Mouse (Mus musculus): ENCODE data around the gene Fbxw4. TPM values are rescaled to one million over a fixed set of nuclear protein-coding genes. Genes with fewer than 3 reads are reported as not detected.
"Not testable (repeated sequence)": the region's sequence is repeated elsewhere in the genome, so short reads cannot be mapped to it uniquely, and the experiment has no call there.

Fbxw4 gene
- polyA plus RNA-seq, 1 experiment from 2014 or later = 3.4 TPM

DNA sequence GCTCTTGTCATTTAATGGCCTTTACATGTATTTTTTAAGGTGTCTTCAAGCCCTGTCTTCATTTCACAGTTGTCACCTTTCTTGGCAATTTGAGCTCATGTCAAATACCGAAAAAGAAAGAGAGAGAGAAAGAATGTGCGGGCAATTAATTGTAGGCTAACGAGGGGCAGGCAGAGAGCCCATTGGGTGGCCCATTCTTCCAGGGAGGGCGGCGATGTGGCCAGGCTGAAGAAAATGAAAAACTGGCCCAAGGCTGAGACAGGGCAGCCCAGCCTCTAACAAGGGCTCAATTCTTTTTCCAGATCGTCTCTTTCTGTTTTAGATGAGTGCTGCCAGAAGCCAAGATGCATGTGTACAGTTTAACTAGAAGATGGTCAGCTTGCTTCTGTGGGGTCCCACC is 6.1 kb downstream of the Fbxw4 start:
- peaks cover 27% of the 10 kb centered on the region for H3K4me1 ChIP-seq
- no peak for ATAC-seq
- H3K9me3 ChIP-seq (replicated peaks) = no peaks in the 10 kb centered on the region
- H3K36me3 ChIP-seq (ENCODE audit: poor library complexity, severe bottlenecking) = no peaks in the 10 kb centered on the region
- no peak overlapping the region for H3K9ac ChIP-seq
- no peak overlapping the region for H3K4me2 ChIP-seq
- WGBS = 25% methylated on average over 6 of the region's 6 CpGs
- H3K27ac ChIP-seq = no peak overlapping the region
- H3K27me3 ChIP-seq = 0 out of 2 replicates have a peak, but pooled peaks cover 5% of the 10 kb centered on the region
- H3K4me3 ChIP-seq = no peak overlapping the region

DNA sequence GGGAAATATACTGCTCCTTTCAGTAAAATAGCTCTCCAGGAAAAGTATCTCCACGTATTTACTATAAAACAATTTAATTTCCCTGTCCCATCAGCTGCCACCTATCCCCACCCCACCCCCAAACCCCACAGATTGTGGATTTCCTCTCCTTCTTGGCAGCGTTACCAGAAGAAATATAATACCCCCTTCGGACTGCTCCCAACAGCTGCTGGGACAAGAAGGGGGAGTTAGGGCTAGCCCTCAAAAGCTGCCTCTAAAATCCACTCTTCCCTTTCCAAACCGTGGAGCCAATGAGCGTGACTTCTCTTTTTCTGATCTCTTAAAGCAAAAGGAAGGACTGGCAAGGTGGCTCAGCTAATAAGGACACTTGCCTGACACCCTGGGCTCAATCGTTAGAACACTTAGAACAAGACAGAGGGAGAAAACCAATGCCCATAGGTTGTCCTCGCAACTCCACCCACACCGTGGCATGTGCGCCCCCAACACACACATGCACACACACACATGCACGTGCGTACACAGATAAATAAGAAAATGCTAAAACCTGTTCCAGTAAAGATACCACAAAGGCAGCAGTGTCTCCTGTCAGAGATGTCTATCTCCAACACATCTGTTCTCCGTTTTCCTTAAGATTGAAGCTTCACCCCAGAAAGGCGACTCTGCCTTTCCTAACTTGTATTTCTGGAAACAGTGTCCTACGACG is 7.7 kb downstream of the Fbxw4 start:
- Histone ChIP-seq H3K4me1 (peaks cover 24% of the 10 kb centered on the region), H3K4me2 (no peak overlapping the region), H3K9ac (no peak overlapping the region), H3K27ac (no peak overlapping the region), H3K27me3 (0 out of 2 replicates have a peak, but pooled peaks cover 5% of the 10 kb centered on the region), H3K4me3 (no peak overlapping the region), H3K9me3 (replicated peaks) (no peaks in the 10 kb centered on the region), H3K36me3 (ENCODE audit: poor library complexity, severe bottlenecking) (no peaks in the 10 kb centered on the region)
- no peak for ATAC-seq
- 67% methylated on average over 15 of the region's 15 CpGs for WGBS

GRCm38 (mm10) chr19:45651524-45651923 is 8.6 kb downstream of the Fbxw4 start:
- no peaks in the 10 kb centered on the region for H3K36me3 ChIP-seq (ENCODE audit: poor library complexity, severe bottlenecking)
- H3K9ac ChIP-seq = no peak overlapping the region
- no peak overlapping the region for H3K4me2 ChIP-seq
- peaks cover 20% of the 10 kb centered on the region for H3K4me1 ChIP-seq
- H3K4me3 ChIP-seq = no peak overlapping the region
- 92% methylated on average over 8 of the region's 8 CpGs for WGBS
- no peak overlapping the region for H3K27ac ChIP-seq
- no peaks in the 10 kb centered on the region for H3K9me3 ChIP-seq (replicated peaks)
- H3K27me3 ChIP-seq = 0 out of 2 replicates have a peak, but pooled peaks cover 4% of the 10 kb centered on the region
- no peak for ATAC-seq

DNA sequence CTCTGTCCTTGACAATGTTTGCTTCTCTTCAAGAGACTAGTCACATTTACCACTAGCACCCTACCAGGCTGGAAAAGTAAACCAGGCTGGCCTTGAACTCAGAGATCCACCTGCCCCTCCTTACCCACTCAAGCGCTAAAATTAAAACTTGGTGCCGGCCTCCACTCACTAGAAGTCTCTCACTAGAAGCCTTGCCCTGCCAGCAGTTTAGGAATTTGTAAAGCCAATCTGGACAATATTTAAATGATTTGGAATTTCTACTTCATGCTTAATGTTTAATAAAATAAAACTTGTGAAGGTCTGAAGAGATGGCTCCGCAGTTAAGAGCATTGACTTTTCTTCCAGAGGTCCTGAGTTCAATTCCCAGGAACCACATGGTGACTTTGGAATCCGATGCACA is 10.3 kb downstream of the Fbxw4 start:
- Histone ChIP-seq H3K4me1 (peaks cover 10% of the 10 kb centered on the region), H3K4me3 (no peak overlapping the region), H3K9me3 (replicated peaks) (no peaks in the 10 kb centered on the region), H3K36me3 (ENCODE audit: poor library complexity, severe bottlenecking) (no peaks in the 10 kb centered on the region), H3K27ac (no peak overlapping the region), H3K9ac (no peak overlapping the region), H3K4me2 (no peak overlapping the region), H3K27me3 (0 out of 2 replicates have a peak, but pooled peaks cover 4% of the 10 kb centered on the region)
- WGBS = 79% methylated on average over 4 of the region's 4 CpGs
- no peak for ATAC-seq

DNA sequence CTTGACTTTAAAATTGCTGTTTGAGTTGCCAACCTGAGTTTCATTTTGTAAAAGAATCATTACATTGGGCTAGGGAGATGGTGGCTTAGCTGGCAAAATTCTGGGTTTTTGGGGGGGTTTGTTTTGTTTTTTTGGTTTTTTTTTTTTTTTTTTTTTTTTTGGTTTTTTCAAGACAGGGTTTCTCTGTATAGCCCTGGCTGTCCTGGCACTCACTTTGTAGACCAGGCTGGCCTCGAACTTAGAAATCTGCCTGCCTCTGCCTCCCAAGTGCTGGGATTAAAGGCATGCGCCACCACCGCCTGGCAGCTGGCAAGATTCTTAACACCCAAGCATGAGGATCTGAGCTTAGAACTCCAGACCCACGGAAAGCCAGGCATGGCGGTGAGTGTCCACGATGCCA is 11.6 kb downstream of the Fbxw4 start:
- not testable (repeated sequence) for H3K4me3 ChIP-seq; H3K4me2 ChIP-seq; H3K27ac ChIP-seq; H3K4me1 ChIP-seq; ATAC-seq; H3K36me3 ChIP-seq (ENCODE audit: poor library complexity, severe bottlenecking); H3K9ac ChIP-seq; H3K9me3 ChIP-seq (replicated peaks); H3K27me3 ChIP-seq
- 96% methylated on average over 6 of the region's 6 CpGs for WGBS

GRCm38 (mm10) chr19:45646866-45647265 is 13.2 kb downstream of the Fbxw4 start:
- no peaks in the 10 kb centered on the region for H3K36me3 ChIP-seq (ENCODE audit: poor library complexity, severe bottlenecking)
- no peak overlapping the region for H3K27ac ChIP-seq
- ATAC-seq = no peak
- no peaks in the 10 kb centered on the region for H3K9me3 ChIP-seq (replicated peaks)
- WGBS = 50% methylated on average over 4 of the region's 4 CpGs
- no peak overlapping the region for H3K4me2 ChIP-seq
- H3K4me1 ChIP-seq = no peaks in the 10 kb centered on the region
- H3K9ac ChIP-seq = no peak overlapping the region
- H3K27me3 ChIP-seq = 0 out of 2 replicates have a peak, but pooled peaks cover 2% of the 10 kb centered on the region
- H3K4me3 ChIP-seq = no peak overlapping the region

- H3K9me3 ChIP-seq (replicated peaks) = no peaks in the 10 kb centered on the region
- no peak overlapping the region for H3K9ac ChIP-seq
- H3K4me2 ChIP-seq = no peak overlapping the region
- H3K27me3 ChIP-seq = no peaks in the 10 kb centered on the region
- H3K27ac ChIP-seq = no peak overlapping the region
- H3K4me1 ChIP-seq = no peaks in the 10 kb centered on the region
- 82% methylated on average over 7 of the region's 7 CpGs for WGBS
- H3K36me3 ChIP-seq (ENCODE audit: poor library complexity, severe bottlenecking) = peaks cover 6% of the 10 kb centered on the region; the same call in 1 of the 2 replicates
- no peak overlapping the region for H3K4me3 ChIP-seq
- no peak for ATAC-seq
These were observed 19.4 kb downstream of the Fbxw4 start for GRCm38 (mm10) chr19:45640691-45641090.

DNA sequence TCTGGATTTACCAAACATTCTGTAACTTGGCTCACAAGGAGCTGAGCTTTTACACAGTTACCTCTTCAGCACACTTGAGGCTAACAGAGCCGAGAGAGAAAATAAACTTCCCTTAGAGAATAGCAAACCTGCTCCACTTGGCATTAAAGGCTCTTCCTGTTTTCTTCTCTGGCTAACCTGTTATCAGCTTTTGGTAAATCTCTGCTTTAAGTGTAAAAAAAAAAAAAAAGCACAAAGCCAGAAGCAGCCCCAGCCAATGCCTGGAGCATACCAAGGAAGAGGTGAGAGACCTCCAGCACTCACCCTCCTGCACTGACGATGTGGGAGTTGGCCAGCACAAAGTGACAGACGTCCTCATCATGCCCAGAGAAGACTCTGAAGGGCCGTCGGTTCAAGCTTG is 24.2 kb downstream of the Fbxw4 start:
- Histone ChIP-seq H3K36me3 (ENCODE audit: poor library complexity, severe bottlenecking) (peaks cover 16% of the 10 kb centered on the region), H3K4me2 (no peak overlapping the region), H3K4me3 (no peak overlapping the region), H3K9me3 (replicated peaks) (no peaks in the 10 kb centered on the region), H3K4me1 (no peaks in the 10 kb centered on the region), H3K27ac (no peak overlapping the region), H3K9ac (no peak overlapping the region), H3K27me3 (no peaks in the 10 kb centered on the region)
- 83% methylated on average over 5 of the region's 5 CpGs for WGBS
- ATAC-seq = no peak

- Histone ChIP-seq H3K9me3 (replicated peaks) (no peaks in the 10 kb centered on the region), H3K36me3 (ENCODE audit: poor library complexity, severe bottlenecking) (peaks cover 16% of the 10 kb centered on the region), H3K27ac (no peak overlapping the region), H3K4me1 (no peaks in the 10 kb centered on the region), H3K4me3 (no peak overlapping the region), H3K9ac (no peak overlapping the region), H3K27me3 (no peaks in the 10 kb centered on the region), H3K4me2 (no peak overlapping the region)
- WGBS = 44% methylated on average over 3 of the region's 3 CpGs
- no peak for ATAC-seq
These were observed 28.5 kb downstream of the Fbxw4 start for GRCm38 (mm10) chr19:45631584-45631983.

GRCm38 (mm10) chr19:45630953-45631352 is 29.2 kb downstream of the Fbxw4 start:
- H3K9ac ChIP-seq = no peak overlapping the region
- H3K9me3 ChIP-seq (replicated peaks) = no peaks in the 10 kb centered on the region
- ATAC-seq = no peak
- WGBS = 90% methylated on average over 5 of the region's 5 CpGs
- peaks cover 13% of the 10 kb centered on the region for H3K36me3 ChIP-seq (ENCODE audit: poor library complexity, severe bottlenecking)
- no peak overlapping the region for H3K4me3 ChIP-seq
- no peaks in the 10 kb centered on the region for H3K4me1 ChIP-seq
- H3K27me3 ChIP-seq = no peaks in the 10 kb centered on the region
- H3K27ac ChIP-seq = no peak overlapping the region
- no peak overlapping the region for H3K4me2 ChIP-seq

- H3K27ac ChIP-seq = no peak overlapping the region
- 91% methylated on average over 3 of the region's 3 CpGs for WGBS
- H3K4me2 ChIP-seq = no peak overlapping the region
- H3K36me3 ChIP-seq (ENCODE audit: poor library complexity, severe bottlenecking) = peaks cover 8% of the 10 kb centered on the region; the same call in 1 of the 2 replicates
- H3K9me3 ChIP-seq (replicated peaks) = no peaks in the 10 kb centered on the region
- no peak overlapping the region for H3K9ac ChIP-seq
- ATAC-seq = no peak
- H3K27me3 ChIP-seq = 0 out of 2 replicates have a peak, but pooled peaks cover 3% of the 10 kb centered on the region
- H3K4me1 ChIP-seq = no peaks in the 10 kb centered on the region
- H3K4me3 ChIP-seq = no peak overlapping the region
These were observed 30.9 kb downstream of the Fbxw4 start for GRCm38 (mm10) chr19:45629219-45629618.

DNA sequence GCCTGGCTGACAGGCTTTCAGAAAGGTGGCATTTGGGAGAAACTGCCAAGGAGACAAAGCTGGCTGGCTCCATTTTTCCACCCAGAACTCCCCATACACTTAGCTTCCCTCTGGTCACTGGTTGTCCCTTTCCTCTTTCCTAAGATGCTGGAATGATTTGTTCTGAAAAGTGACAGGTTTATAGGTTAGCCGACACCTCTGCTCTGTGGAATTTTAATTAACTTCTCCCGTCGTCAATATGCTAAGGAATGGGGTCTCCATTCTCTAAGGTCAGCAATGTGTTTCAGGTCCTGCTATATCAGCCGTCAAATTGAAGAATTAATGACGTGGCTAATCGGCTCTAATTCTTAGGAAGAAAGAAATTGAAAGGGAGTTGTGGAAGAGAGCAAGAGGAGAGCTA is 31.5 kb downstream of the Fbxw4 start:
- no peak for ATAC-seq
- Histone ChIP-seq H3K27me3 (0 out of 2 replicates have a peak, but pooled peaks cover 3% of the 10 kb centered on the region), H3K4me3 (no peak overlapping the region), H3K36me3 (ENCODE audit: poor library complexity, severe bottlenecking) (peaks cover 7% of the 10 kb centered on the region; the same call in 1 of the 2 replicates), H3K4me2 (no peak overlapping the region), H3K27ac (no peak overlapping the region), H3K9me3 (replicated peaks) (no peaks in the 10 kb centered on the region), H3K9ac (no peak overlapping the region), H3K4me1 (no peaks in the 10 kb centered on the region)
- 28% methylated on average over 6 of the region's 6 CpGs for WGBS

DNA sequence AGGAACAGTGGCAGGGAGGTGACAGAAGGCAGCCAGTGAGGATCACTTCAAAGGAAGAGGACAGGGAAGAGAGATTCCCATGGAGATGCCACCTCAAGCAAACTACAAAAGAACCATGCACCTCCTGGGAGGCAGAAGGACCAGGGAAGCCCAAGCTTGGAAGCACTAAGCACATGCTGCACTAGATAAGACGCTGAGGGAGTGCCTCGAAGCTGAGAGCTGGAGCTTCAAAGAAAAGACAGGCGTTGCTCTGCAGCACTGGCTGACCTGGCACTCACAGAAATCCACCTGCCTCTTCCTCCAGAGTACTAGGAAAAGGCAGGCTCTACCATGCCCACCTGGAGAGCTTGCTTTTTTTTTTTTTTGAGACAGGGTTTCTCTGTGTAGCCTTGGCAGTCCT is 33.1 kb downstream of the Fbxw4 start:
- peaks cover 7% of the 10 kb centered on the region; the same call in 1 of the 2 replicates for H3K36me3 ChIP-seq (ENCODE audit: poor library complexity, severe bottlenecking)
- no peaks in the 10 kb centered on the region for H3K9me3 ChIP-seq (replicated peaks)
- H3K27ac ChIP-seq = no peak overlapping the region
- H3K4me2 ChIP-seq = no peak overlapping the region
- H3K27me3 ChIP-seq = 0 out of 2 replicates have a peak, but pooled peaks cover 3% of the 10 kb centered on the region
- 0 out of 2 replicates have a peak, but pooled peaks cover 4% of the 10 kb centered on the region for H3K4me1 ChIP-seq
- 36% methylated on average over 3 of the region's 3 CpGs for WGBS
- H3K9ac ChIP-seq = no peak overlapping the region
- no peak overlapping the region for H3K4me3 ChIP-seq
- no peak for ATAC-seq

Data from forebrain, embryonic 13.5 days (tissue).